Mouse (Mus musculus) adrenal gland, adult 2 months (tissue): ENCODE data around the gene Fam205a3. TPM values are rescaled to one million over a fixed set of nuclear protein-coding genes. Genes with fewer than 3 reads are reported as not detected.
"Not testable (repeated sequence)": the region's sequence is repeated elsewhere in the genome, so short reads cannot be mapped to it uniquely, and the experiment has no call there.

ENCODE experiments used
- DNase-seq: peaks from one replicate; pipeline ENCODE4 v3.0.0; 2021
- long read RNA-seq: library from polyadenylated mRNA; stranded (forward); transcript quantifications from one replicate; pipeline ENCODE4 v2.0.0, GENCODE M21; 2021
- polyA plus RNA-seq: library from polyadenylated mRNA; depleted of rRNA; stranded (reverse); fragments of >200 nt; gene quantifications from 2 replicates; pipeline ENCODE4 v1.2.3, GENCODE M21; 2012; rRNA removed
- total RNA-seq, 2 experiments: library from RNA; stranded (reverse); gene quantifications; 2 replicates each; pipeline ENCODE4 v1.2.3; 2021

Fam205a3 gene
- total RNA-seq, result not detected
- not detected in 2 replicates for polyA plus RNA-seq
- long read RNA-seq, result 0 reads

GRCm38 (mm10) chr4:42318034-42318433, at the start of gene Fam205a3:
TSS of gene Fam205a3 (plus strand) at chr4:42318334.
- DNase-seq, result not testable (repeated sequence)

DNA sequence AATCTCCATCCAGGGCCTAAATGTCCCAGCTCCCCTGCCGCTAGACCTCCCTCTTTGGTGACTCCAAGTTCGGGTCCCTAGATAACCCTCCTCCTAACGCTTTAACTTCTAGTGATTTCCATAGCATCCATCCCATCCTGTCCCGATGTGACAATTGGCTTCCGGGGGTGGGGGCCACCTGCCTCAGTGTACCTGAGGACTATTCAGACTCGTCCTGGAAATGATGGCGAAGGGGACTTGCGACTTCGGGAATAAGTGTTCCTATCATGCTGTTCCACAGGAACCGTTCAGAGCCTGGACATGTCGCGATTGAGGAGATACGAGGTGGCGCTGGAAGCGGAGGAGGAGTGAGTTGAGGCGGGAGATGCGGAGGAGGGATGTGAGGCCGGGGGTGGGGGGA, 24.2 kb upstream of the Fam205a3 start, which contains the start of gene Gm21953:
Gm21953 (plus strand) TSS at position 301 of the 400 bp plus-strand sequence.
- not testable (repeated sequence) for DNase-seq

Other genes starting within 250 kb of the Fam205a3 start
- gene Gm3893, start 227.1 kb upstream of the Fam205a3 start, total RNA-seq, result not detected
- not detected in 2 replicates for gene Gm3893, start 227.1 kb upstream of the Fam205a3 start, polyA plus RNA-seq
- gene Gm13304, start 203.5 kb upstream of the Fam205a3 start, total RNA-seq, result 1 to 10 TPM; 1.2 to 5.1 TPM
- not detected in 2 replicates for gene Gm13304, start 203.5 kb upstream of the Fam205a3 start, polyA plus RNA-seq
- 1 to 10 TPM; 6.6 to 8.3 TPM for gene Gm13306, start 164.9 kb upstream of the Fam205a3 start, total RNA-seq
- gene Gm13306, start 164.9 kb upstream of the Fam205a3 start, polyA plus RNA-seq, result 22.3 and 31.3 TPM in 2 replicates
- 1 to 10 TPM; 1.8 to 1.9 TPM for gene Gm13305, start 149.7 kb upstream of the Fam205a3 start, total RNA-seq
- 0.40 and 0.74 TPM in 2 replicates for gene Gm13305, start 149.7 kb upstream of the Fam205a3 start, polyA plus RNA-seq
- under 1 TPM; 0.76 to 0.84 TPM for gene Gm10600, start 77.7 kb upstream of the Fam205a3 start, total RNA-seq
- not detected in 2 replicates for gene Gm10600, start 77.7 kb upstream of the Fam205a3 start, polyA plus RNA-seq
- not detected for gene Ccl21b, start 62.6 kb upstream of the Fam205a3 start, total RNA-seq
- gene Ccl21b, start 62.6 kb upstream of the Fam205a3 start, polyA plus RNA-seq, result not detected in 2 replicates
- not detected for gene Gm21953, start 24.1 kb upstream of the Fam205a3 start, total RNA-seq
- not detected in 2 replicates for gene Gm21953, start 24.1 kb upstream of the Fam205a3 start, polyA plus RNA-seq
- not detected for gene Gm21586, start 121.0 kb downstream of the Fam205a3 start, total RNA-seq
- not detected in 2 replicates for gene Gm21586, start 121.0 kb downstream of the Fam205a3 start, polyA plus RNA-seq
- gene Gm2163, start 148.4 kb downstream of the Fam205a3 start, total RNA-seq, result under 1 TPM; 0.31 to 0.78 TPM
- 0.28 and 0.36 TPM in 2 replicates for gene Gm2163, start 148.4 kb downstream of the Fam205a3 start, polyA plus RNA-seq
- not detected for gene Fam205a2, start 209.8 kb downstream of the Fam205a3 start, total RNA-seq
- gene Fam205a2, start 209.8 kb downstream of the Fam205a3 start, polyA plus RNA-seq, result not detected in 2 replicates